Mouse (Mus musculus) liver, embryonic 13.5 days (tissue): ENCODE results near the gene Grap2. TPM values are rescaled to one million over a fixed set of nuclear protein-coding genes. Genes with fewer than 3 reads are reported as not detected.

Experiments used
- ATAC-seq: fragments of 200-750 bp; cut with Nextera tagmentation; 2 replicates; pipeline ENCODE4 v1.8.0; 2017; ENCODE audit warnings: low read depth, mild to moderate bottlenecking, moderate number of reproducible peaks, moderate library complexity
- DNase-seq: peaks from one replicate; pipeline ENCODE4 v3.0.0; 2022
- H3K27ac ChIP-seq: fragments of 300-500 bp; sonication (generic); 2 replicates; pipeline ENCODE4 v1.5.1; 2015; ENCODE audit warnings: moderate library complexity, mild to moderate bottlenecking, inconsistent platforms
- H3K27me3 ChIP-seq: fragments of 300-500 bp; sonication (generic); 2 replicates; pipeline ENCODE4 v1.6.1; 2015; ENCODE audit warnings: mild to moderate bottlenecking, inconsistent platforms
- H3K36me3 ChIP-seq: fragments of 300-500 bp; sonication (generic); 2 replicates; pipeline ENCODE4 v1.6.1; 2015; ENCODE audit warnings: mild to moderate bottlenecking, inconsistent platforms
- H3K4me1 ChIP-seq: fragments of 300-500 bp; sonication (generic); replicated peaks from 2 replicates; pipeline ENCODE4 v1.6.1; 2015; ENCODE audit warnings: inconsistent platforms
- H3K4me2 ChIP-seq: fragments of 300-500 bp; sonication (generic); 2 replicates; pipeline ENCODE4 v1.6.1; 2015; ENCODE audit warnings: inconsistent platforms, mild to moderate bottlenecking, moderate library complexity
- H3K4me3 ChIP-seq: fragments of 300-500 bp; sonication (generic); replicated peaks from 2 replicates; pipeline ENCODE4 v1.5.1; 2015; ENCODE audit warnings: mild to moderate bottlenecking, inconsistent platforms
- H3K9ac ChIP-seq: fragments of 300-500 bp; sonication (generic); 2 replicates; pipeline ENCODE4 v1.6.1; 2015; ENCODE audit warnings: mild to moderate bottlenecking, inconsistent platforms
- H3K9me3 ChIP-seq: fragments of 300-500 bp; sonication (generic); replicated peaks from 2 replicates; pipeline ENCODE4 v1.6.1; 2016; ENCODE audit warnings: inconsistent platforms
- WGBS: fragments of 180-500 bp; shearing (Covaris S2); methylation state at CpG from one replicate; pipeline ENCODE4 v1.1.7; 2015; ENCODE audit not compliant: insufficient replicate concordance; 5-methylcytosine and 5-hydroxymethylcytosine counted together
- polyA plus RNA-seq: library from polyadenylated mRNA; unstranded; fragments of >200 nt; fragmentation: Nextera tagmentation; extraction: Ambion mirVana; gene quantifications from 2 replicates; pipeline ENCODE4 v1.2.1, GENCODE M21; 2015

Grap2 gene
- polyA plus RNA-seq, 1 experiment from 2014 or later: 31.6 TPM

GRCm38 (mm10) chr15:80639874-80640273 lies 67.5 kb downstream of the Grap2 start:
- no peak for ATAC-seq
- Histone ChIP-seq H3K27me3 (peaks cover 27% of the 10 kb centered on the region), H3K4me3 (no peak overlapping the region), H3K9ac (no peak overlapping the region), H3K4me1 (peaks cover 32% of the 10 kb centered on the region; the same call in 1 of the 2 replicates), H3K36me3 (peaks cover 24% of the 10 kb centered on the region), H3K27ac (no peak overlapping the region), H3K9me3 (no peaks in the 10 kb centered on the region), H3K4me2 (no peak overlapping the region)
- DNase-seq: no peak
- WGBS: 63% methylated on average over 3 of the region's 3 CpGs

GRCm38 (mm10) chr15:80641702-80642435 lies 69.5 kb downstream of the Grap2 start:
- no peak for ATAC-seq
- no peak for DNase-seq
- 73% methylated on average over 2 of the region's 2 CpGs for WGBS

GRCm38 (mm10) chr15:80645006-80645797 lies 72.8 kb downstream of the Grap2 start:
- no peak for ATAC-seq
- no peak overlapping the region for H3K4me2 ChIP-seq
- H3K27me3 ChIP-seq: no peaks in the 10 kb centered on the region; the same call in 1 of the 2 replicates
- no peak overlapping the region for H3K4me3 ChIP-seq
- H3K4me1 ChIP-seq: peaks cover 16% of the 10 kb centered on the region
- no peak overlapping the region for H3K27ac ChIP-seq
- WGBS: 76% methylated on average over 17 of the region's 17 CpGs
- no peaks in the 10 kb centered on the region for H3K9me3 ChIP-seq
- peaks cover 37% of the 10 kb centered on the region for H3K36me3 ChIP-seq
- H3K9ac ChIP-seq: no peak overlapping the region
- no peak for DNase-seq

More at GRCm38 (mm10) chr15:80641702-80642435, 69.5 kb downstream of the Grap2 start:
- H3K9ac ChIP-seq: no peak overlapping the region
- no peak overlapping the region for H3K27ac ChIP-seq
- H3K4me2 ChIP-seq: no peak overlapping the region
- H3K4me3 ChIP-seq: no peak overlapping the region
- H3K9me3 ChIP-seq: no peaks in the 10 kb centered on the region
- peaks cover 13% of the 10 kb centered on the region for H3K27me3 ChIP-seq
- H3K36me3 ChIP-seq: peaks cover 37% of the 10 kb centered on the region
- H3K4me1 ChIP-seq: peaks cover 27% of the 10 kb centered on the region; the same call in 1 of the 2 replicates

GRCm38 (mm10) chr15:80648977-80649606 lies 76.7 kb downstream of the Grap2 start:
- WGBS: 58% methylated on average over 15 of the region's 15 CpGs
- peaks cover 12% of the 10 kb centered on the region for H3K27me3 ChIP-seq
- peaks cover 3% of the 10 kb centered on the region; the same call in 1 of the 2 replicates for H3K4me1 ChIP-seq
- H3K4me3 ChIP-seq: no peak overlapping the region
- H3K36me3 ChIP-seq: peaks cover 34% of the 10 kb centered on the region
- no peak for ATAC-seq
- H3K4me2 ChIP-seq: no peak overlapping the region
- H3K9me3 ChIP-seq: no peaks in the 10 kb centered on the region
- no peak overlapping the region for H3K9ac ChIP-seq
- H3K27ac ChIP-seq: no peak overlapping the region
- DNase-seq: no peak

GRCm38 (mm10) chr15:80650412-80650811 lies 78.0 kb downstream of the Grap2 start:
- H3K27ac ChIP-seq: no peak overlapping the region
- no peak overlapping the region for H3K4me2 ChIP-seq
- peaks cover 3% of the 10 kb centered on the region; the same call in 1 of the 2 replicates for H3K4me1 ChIP-seq
- H3K9ac ChIP-seq: no peak overlapping the region
- no peak overlapping the region for H3K4me3 ChIP-seq
- H3K27me3 ChIP-seq: peaks cover 18% of the 10 kb centered on the region
- DNase-seq (no peak), ATAC-seq (no peak)
- H3K36me3 ChIP-seq: peaks cover 26% of the 10 kb centered on the region
- 72% methylated on average over 2 of the region's 2 CpGs for WGBS
- H3K9me3 ChIP-seq: no peaks in the 10 kb centered on the region

GRCm38 (mm10) chr15:80653865-80654264 lies 81.5 kb downstream of the Grap2 start:
- Histone ChIP-seq H3K27ac (no peak overlapping the region), H3K9me3 (no peaks in the 10 kb centered on the region), H3K27me3 (peaks cover 21% of the 10 kb centered on the region), H3K4me1 (peaks cover 3% of the 10 kb centered on the region; the same call in 1 of the 2 replicates), H3K9ac (no peak overlapping the region), H3K36me3 (no peaks in the 10 kb centered on the region), H3K4me3 (no peak overlapping the region), H3K4me2 (no peak overlapping the region)
- DNase-seq (no peak), ATAC-seq (no peak)
- 51% methylated on average over 8 of the region's 8 CpGs for WGBS

GRCm38 (mm10) chr15:80658815-80659471 lies 86.5 kb downstream of the Grap2 start:
- no peak for DNase-seq
- H3K27ac ChIP-seq: no peak overlapping the region
- H3K4me3 ChIP-seq: no peak overlapping the region
- 57% methylated on average over 6 of the region's 6 CpGs for WGBS
- ATAC-seq: no peak
- H3K9ac ChIP-seq: no peak overlapping the region
- no peak overlapping the region for H3K4me2 ChIP-seq
- H3K9me3 ChIP-seq: no peaks in the 10 kb centered on the region
- peaks cover 25% of the 10 kb centered on the region for H3K27me3 ChIP-seq
- no peaks in the 10 kb centered on the region; the same call in 1 of the 2 replicates for H3K4me1 ChIP-seq
- no peaks in the 10 kb centered on the region for H3K36me3 ChIP-seq

GRCm38 (mm10) chr15:80660963-80661362 lies 88.6 kb downstream of the Grap2 start:
- Histone ChIP-seq H3K27ac (no peak overlapping the region), H3K4me2 (no peak overlapping the region)
- 41% methylated on average over 4 of the region's 4 CpGs for WGBS

GRCm38 (mm10) chr15:80664444-80664843 lies 92.0 kb downstream of the Grap2 start:
- no peaks in the 10 kb centered on the region for H3K9me3 ChIP-seq
- no peaks in the 10 kb centered on the region; the same call in 1 of the 2 replicates for H3K4me1 ChIP-seq
- H3K4me3 ChIP-seq: no peak overlapping the region
- H3K27me3 ChIP-seq: peaks cover 16% of the 10 kb centered on the region
- H3K9ac ChIP-seq: no peak overlapping the region
- 55% methylated on average over 4 of the region's 4 CpGs for WGBS
- no peak for ATAC-seq
- H3K36me3 ChIP-seq: no peaks in the 10 kb centered on the region
- no peak for DNase-seq
- H3K4me2 ChIP-seq: no peak overlapping the region
- no peak overlapping the region for H3K27ac ChIP-seq

More at GRCm38 (mm10) chr15:80660963-80661362, 88.6 kb downstream of the Grap2 start:
- ATAC-seq (no peak), DNase-seq (no peak)
- Histone ChIP-seq H3K4me3 (no peak overlapping the region), H3K4me1 (no peaks in the 10 kb centered on the region; the same call in 1 of the 2 replicates), H3K9ac (no peak overlapping the region), H3K27me3 (peaks cover 20% of the 10 kb centered on the region), H3K9me3 (no peaks in the 10 kb centered on the region), H3K36me3 (no peaks in the 10 kb centered on the region)

- Histone ChIP-seq H3K27me3 (peaks cover 67% of the 10 kb centered on the region), H3K4me2 (peak within 1 kb of the TSS; percentile 61), H3K9ac (peak within 1 kb of the TSS; percentile 34), H3K4me1 (peaks cover 12% of the 10 kb centered on the region), H3K9me3 (no peaks in the 10 kb centered on the region), H3K4me3 (peak within 1 kb of the TSS; percentile 46), H3K27ac (no peak within 1 kb of the TSS), H3K36me3 (no peaks in the 10 kb centered on the region)
- ATAC-seq (peak; percentile 46; the same call in 1 of the 2 replicates), DNase-seq (no peak)
- WGBS: 9% methylated on average over 84 of the region's 85 CpGs
Observed at GRCm38 (mm10) chr15:80671295-80672252, 99.2 kb downstream of the Grap2 start, which contains the start of gene Fam83f. TSS of gene Fam83f (plus strand) at chr15:80671847.
